Mouse (Mus musculus) CH12.LX (cell line): ENCODE measurements around the gene Gm906.
"Not testable (repeated sequence)": the region's sequence is repeated elsewhere in the genome, so short reads cannot be mapped to it uniquely, and the experiment has no call there.

Source experiments
- CTCF ChIP-seq, 2 experiments: IDR thresholded peaks in 1 of 2; conservative IDR thresholded peaks in 1 of 2; 2 replicates each; pipeline ENCODE4 v1.5.1; 2011 to 2012; ENCODE audit warnings: low read depth in 2 of 2, low read length in 2 of 2, improper control_type of control experiment in 1 of 2, inconsistent platforms in 1 of 2, mild to moderate bottlenecking in 1 of 2, moderate library complexity in 1 of 2
- ELF1 ChIP-seq: IDR thresholded peaks from 2 replicates; pipeline ENCODE4 v1.6.1; 2014; ENCODE audit warnings: low read depth, mild to moderate bottlenecking, inconsistent platforms, low read length, improper control_type of control experiment
- EP300 ChIP-seq: IDR thresholded peaks from 2 replicates; pipeline ENCODE4 v1.6.1; 2011; ENCODE audit warnings: low read length, improper control_type of control experiment
- GABPA ChIP-seq: IDR thresholded peaks from 2 replicates; pipeline ENCODE4 v1.6.1; 2012; ENCODE audit warnings: low read depth, low read length, improper control_type of control experiment, inconsistent platforms; ENCODE audit not compliant: insufficient replicate concordance
- JUN ChIP-seq: IDR thresholded peaks from 2 replicates; pipeline ENCODE4 v1.6.1; 2011; ENCODE audit warnings: low read depth, mild to moderate bottlenecking, low read length, improper control_type of control experiment, moderate library complexity; ENCODE audit not compliant: insufficient read depth
- MAZ ChIP-seq: IDR thresholded peaks from 2 replicates; pipeline ENCODE4 v1.6.1; 2012; ENCODE audit warnings: low read depth, mild to moderate bottlenecking, inconsistent platforms, low read length, improper control_type of control experiment, moderate library complexity
- POLR2A ChIP-seq: IDR thresholded peaks from 2 replicates; pipeline ENCODE4 v1.6.1; 2011; ENCODE audit warnings: low read depth, mild to moderate bottlenecking, improper control_type of control experiment, low read length
- POLR2AphosphoS2 ChIP-seq: IDR thresholded peaks from 2 replicates; pipeline ENCODE4 v1.6.1; 2011; ENCODE audit warnings: low read depth, low read length, improper control_type of control experiment
- USF1 ChIP-seq: IDR thresholded peaks from 2 replicates; pipeline ENCODE4 v1.6.1; 2014; ENCODE audit warnings: low read depth, mild to moderate bottlenecking, inconsistent platforms, low read length, improper control_type of control experiment
- USF2 ChIP-seq: conservative IDR thresholded peaks from 2 replicates; pipeline ENCODE4 v1.6.1; 2011; ENCODE audit warnings: low read depth, low read length, improper control_type of control experiment
- ZMIZ1 ChIP-seq: IDR thresholded peaks from 2 replicates; pipeline ENCODE4 v1.6.1; 2012; ENCODE audit warnings: low read depth, mild to moderate bottlenecking, inconsistent platforms, low read length, improper control_type of control experiment

DNA sequence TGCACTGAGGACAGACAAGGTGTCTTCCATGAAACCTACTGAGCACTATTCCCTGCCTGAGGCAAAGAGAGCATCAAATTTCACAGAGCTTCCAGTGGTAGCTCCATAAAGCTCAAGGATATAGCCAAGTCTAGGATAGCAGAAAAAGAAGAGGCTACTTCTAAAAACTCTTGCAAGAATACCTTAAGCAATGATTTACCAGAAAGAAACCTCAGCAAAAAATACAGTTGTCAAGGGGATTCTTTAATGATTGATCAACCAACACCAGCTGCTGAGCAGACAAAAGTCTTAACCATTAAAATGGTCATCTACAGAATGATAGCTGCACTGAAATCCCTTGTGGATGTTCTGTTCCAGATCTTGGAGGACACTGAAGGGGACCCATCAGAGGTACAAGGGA, 53.3 kb downstream of the Gm906 start:
- not testable (repeated sequence) for TF ChIP-seq JUN; GABPA; USF1; POLR2A; EP300; MAZ; CTCF (conservative IDR thresholded peaks at IDR 0.05 in 1 of 2, IDR thresholded peaks at IDR 0.05 in 1 of 2; ENCODE audit: low read depth in 2 of 2, low read length in 2 of 2); ELF1; ZMIZ1; USF2; POLR2AphosphoS2
